Mouse (Mus musculus): Measurements from ENCODE around the gene Mest.

Mest gene

GRCm38 (mm10) chr6:30703977-30704602 lies 19.3 kb upstream of the Mest start:
- DNase-seq (ENCODE audit: low spot score in 2 of 2) = no peak

GRCm38 (mm10) chr6:30709115-30709514 lies 14.2 kb upstream of the Mest start:
- no peak for DNase-seq (ENCODE audit: low spot score in 2 of 2)

- no peak for DNase-seq (ENCODE audit: low spot score in 2 of 2)
Measured at GRCm38 (mm10) chr6:30710371-30711364, 12.7 kb upstream of the Mest start.

GRCm38 (mm10) chr6:30711365-30711763 lies 12.0 kb upstream of the Mest start:
- no peak for DNase-seq (ENCODE audit: low spot score in 2 of 2)

GRCm38 (mm10) chr6:30712484-30712883 lies 10.9 kb upstream of the Mest start:
- DNase-seq (ENCODE audit: low spot score in 2 of 2) = no peak

GRCm38 (mm10) chr6:30713455-30713854 lies 9.9 kb upstream of the Mest start:
- no peak for DNase-seq (ENCODE audit: low spot score in 2 of 2)

GRCm38 (mm10) chr6:30713896-30714295 lies 9.5 kb upstream of the Mest start:
- no peak for DNase-seq (ENCODE audit: low spot score in 2 of 2)

- no peak for DNase-seq (ENCODE audit: low spot score in 2 of 2)
Measured at GRCm38 (mm10) chr6:30714891-30715471, 8.4 kb upstream of the Mest start.

GRCm38 (mm10) chr6:30716796-30717195 lies 6.6 kb upstream of the Mest start:
- DNase-seq (ENCODE audit: low spot score in 2 of 2) = no peak

GRCm38 (mm10) chr6:30722385-30723164 lies 772 bp upstream of the Mest start:
- DNase-seq (ENCODE audit: low spot score in 2 of 2) = no peak

- no peak for DNase-seq (ENCODE audit: low spot score in 2 of 2)
Measured at GRCm38 (mm10) chr6:30730301-30730971, 7.1 kb downstream of the Mest start.

- DNase-seq (ENCODE audit: low spot score in 2 of 2) = no peak
Measured at GRCm38 (mm10) chr6:30732571-30733130, 9.3 kb downstream of the Mest start.

- DNase-seq (ENCODE audit: low spot score in 2 of 2) = no peak
Measured at GRCm38 (mm10) chr6:30734465-30734864, 11.1 kb downstream of the Mest start.

GRCm38 (mm10) chr6:30734988-30735727 lies 11.8 kb downstream of the Mest start:
- no peak for DNase-seq (ENCODE audit: low spot score in 2 of 2)

- DNase-seq (ENCODE audit: low spot score in 2 of 2) = no peak
Measured at GRCm38 (mm10) chr6:30735728-30736371, 12.5 kb downstream of the Mest start.

- no peak for DNase-seq (ENCODE audit: low spot score in 2 of 2)
Measured at GRCm38 (mm10) chr6:30736372-30736762, 13.0 kb downstream of the Mest start.

GRCm38 (mm10) chr6:30736864-30737547 lies 13.7 kb downstream of the Mest start:
- DNase-seq (ENCODE audit: low spot score in 2 of 2) = peak; percentile 30 to 55

GRCm38 (mm10) chr6:30737548-30738463 lies 14.5 kb downstream of the Mest start:
- peak; percentile 14 to 55 for DNase-seq (ENCODE audit: low spot score in 2 of 2)

All from urinary bladder, postnatal 36 days (tissue).